Mouse (Mus musculus) mouse embryonic stem cell (cell line): ENCODE data around the gene Gtse1.

Experiments
- in situ Hi-C, 2 experiments: fragments of 300-500 bp; cut with MboI; formaldehyde crosslinking; loops; 1 replicate in 1 of 2; 3 replicates in 1 of 2; pipeline ENCODE4 v1.14.3; 2019 to 2020; ENCODE audit warnings: low sequenced_read_pairs in 2 of 2, low pct_unique_long_range_greater_than_20kb in 1 of 2, mixed read lengths in 1 of 2; ENCODE audit not compliant: unreplicated experiment in 1 of 2

Gene Gtse1

GRCm38 (mm10) chr15:85859490-85860031 is at the start of gene Gtse1:
Gtse1 (plus strand) TSS chr15:85859745.
- in situ Hi-C loops: loop anchor here in 1 of 2 experiments (25.0 kb wide), 1 partner anchor 247 kb away; no protein-coding TSS in a partner anchor

GRCm38 (mm10) chr15:85810462-85810805 is 49.1 kb upstream of the Gtse1 start:
- in situ Hi-C loops: no loop called here

DNA sequence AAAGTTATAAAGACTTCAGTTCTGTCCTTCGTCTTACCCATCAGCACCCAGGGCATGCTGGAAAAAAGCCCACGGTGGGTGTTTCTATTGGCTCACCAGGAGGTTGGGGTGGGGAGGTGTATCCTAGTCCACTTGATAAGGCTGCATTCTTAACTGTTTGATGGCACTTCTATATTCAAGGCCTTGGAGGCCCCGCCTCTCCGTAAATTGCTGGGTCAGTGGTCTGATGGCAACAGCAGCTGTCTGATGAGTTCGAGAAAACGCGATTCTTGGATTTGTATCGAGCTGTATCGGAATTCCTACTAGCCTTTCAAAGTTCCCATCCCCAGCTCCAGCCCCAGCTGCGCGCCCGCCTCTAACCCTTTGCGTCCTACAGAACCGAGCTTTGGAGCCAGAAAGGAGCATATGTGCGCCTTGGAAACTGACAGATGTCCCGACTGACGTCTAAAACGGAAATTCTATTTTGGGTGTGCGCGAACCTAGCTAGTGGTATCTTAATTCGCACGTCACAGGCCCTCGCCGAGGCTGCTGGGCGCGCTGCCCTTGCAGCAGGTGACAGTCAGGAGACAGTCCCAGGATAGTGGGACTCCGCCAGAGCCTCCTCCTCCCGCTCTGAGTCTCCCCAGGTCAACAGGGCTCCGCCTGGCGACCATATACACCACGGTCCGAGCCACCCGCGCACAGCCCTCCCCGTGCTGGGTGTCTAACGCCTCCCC is 48.6 kb upstream of the Gtse1 start:
- in situ Hi-C loops: no loop called here

DNA sequence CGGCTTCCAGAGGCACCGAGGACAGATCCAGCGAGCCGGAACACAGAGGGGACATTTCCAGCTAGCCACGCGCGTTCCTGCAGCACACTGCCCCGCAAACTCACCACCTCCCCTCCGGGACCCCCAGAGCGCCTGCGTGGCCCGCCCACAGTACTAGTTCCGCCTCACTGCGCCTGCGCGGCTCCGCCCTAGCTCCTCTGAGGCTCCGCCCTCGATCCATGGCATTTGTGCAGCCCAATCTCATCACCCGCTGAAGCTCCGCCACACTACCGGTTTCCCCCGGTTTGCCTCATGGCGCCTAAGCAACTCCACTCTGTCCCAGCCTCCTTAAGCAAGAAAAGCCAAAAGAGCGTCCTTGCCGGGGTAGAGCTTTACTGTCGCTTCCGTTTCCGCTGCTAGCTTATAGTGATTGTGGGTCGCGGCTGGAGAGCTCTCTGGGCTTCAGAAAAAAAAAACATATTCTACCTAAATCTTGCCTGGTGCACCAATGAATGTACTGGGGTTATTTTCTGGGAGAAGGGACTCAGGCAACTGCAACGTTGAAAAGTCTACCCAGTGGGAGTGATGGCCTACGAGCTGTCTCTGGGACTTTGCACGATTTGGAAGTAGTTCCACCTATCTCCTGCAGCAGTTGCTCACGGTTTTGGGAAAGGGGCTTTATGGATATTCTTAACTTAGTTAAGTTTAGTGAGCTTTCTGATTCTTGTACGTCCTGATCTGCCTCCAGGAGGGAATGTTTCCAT is 47.8 kb upstream of the Gtse1 start, which contains the start of gene Cdpf1:
Cdpf1 (minus strand) TSS at position 163 of the 743 bp plus-strand sequence.
- in situ Hi-C loops: no loop called here

DNA sequence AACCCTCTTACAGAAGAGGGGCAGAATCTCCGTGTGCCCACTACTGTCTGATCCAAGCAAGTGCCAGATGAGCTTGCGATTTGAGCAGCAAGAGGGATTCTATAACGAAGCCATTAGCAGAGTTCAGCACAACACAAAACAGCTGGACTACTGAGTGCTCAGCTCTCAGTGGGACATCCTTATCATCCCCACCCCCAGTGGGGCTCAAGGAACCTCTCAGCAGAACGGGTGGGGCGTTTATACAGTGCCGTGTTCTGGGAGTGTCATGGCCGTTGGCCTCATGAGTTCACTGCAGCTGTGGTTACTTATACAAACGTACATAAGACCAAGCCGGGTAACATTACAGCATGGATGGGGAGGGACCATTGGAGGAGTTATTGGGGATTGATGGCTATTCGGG is 46.1 kb upstream of the Gtse1 start:
- in situ Hi-C loops: no loop called here

- in situ Hi-C loops: no loop called here
Observed at GRCm38 (mm10) chr15:85821203-85822010, 38.1 kb upstream of the Gtse1 start, which contains the start of gene Pkdrej. Pkdrej (minus strand) TSS chr15:85821734.

DNA sequence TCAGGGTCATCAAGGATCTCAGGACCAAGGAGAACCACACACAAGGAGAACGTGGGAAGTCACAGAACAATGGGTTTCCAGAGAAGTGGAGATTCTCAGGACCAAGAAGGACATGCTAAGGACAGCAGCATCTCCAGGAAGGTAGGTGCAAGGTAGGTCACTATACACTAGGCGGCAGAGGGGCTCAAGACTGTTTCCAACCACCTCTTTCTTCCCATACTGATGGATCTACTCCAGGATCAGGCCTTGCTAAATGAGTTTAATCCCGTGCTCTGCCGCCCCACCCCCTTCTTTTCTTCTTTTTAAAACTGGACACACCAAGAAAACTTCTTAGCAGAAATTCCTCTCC is 37.6 kb upstream of the Gtse1 start:
- in situ Hi-C loops: no loop called here

DNA sequence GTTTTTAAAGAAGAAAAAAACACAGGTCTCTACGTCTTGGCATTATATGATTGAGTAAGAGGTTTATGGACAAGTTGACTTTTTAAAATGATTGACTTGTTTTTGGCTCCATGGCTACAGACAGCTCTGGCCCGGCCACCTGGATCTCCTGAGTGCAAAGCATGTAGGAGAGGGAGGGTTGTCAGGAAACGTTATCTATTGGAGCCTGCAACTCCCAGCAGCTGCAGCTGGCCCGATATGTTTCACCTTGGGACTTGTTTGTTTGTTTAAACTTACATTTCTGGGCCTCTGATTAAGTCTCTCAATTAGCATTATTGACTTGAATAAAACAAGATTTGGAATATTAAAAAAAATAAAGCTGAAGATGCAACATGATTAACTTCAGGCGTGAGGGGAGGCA is 32.9 kb upstream of the Gtse1 start:
- in situ Hi-C loops: no loop called here

DNA sequence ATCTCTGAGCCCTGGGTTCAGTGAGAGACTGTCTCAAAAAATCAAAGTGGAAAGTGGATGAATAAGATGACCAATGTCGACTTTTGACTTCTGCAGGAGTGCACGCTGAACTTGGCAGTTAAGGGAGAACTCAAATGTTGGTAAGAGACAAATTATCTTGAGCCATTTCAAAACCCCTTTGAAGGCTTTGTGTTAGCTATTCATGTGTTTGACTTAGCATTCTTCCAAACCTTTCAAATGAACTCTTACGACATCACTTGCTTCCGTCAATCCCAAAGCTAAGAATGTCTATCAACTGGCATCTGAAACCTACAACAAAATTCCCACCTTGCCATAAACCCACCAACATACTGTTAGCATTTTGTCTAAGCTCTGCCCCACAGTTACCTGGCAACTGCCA is 31.5 kb upstream of the Gtse1 start:
- in situ Hi-C loops: no loop called here

GRCm38 (mm10) chr15:85829470-85829869 is 30.1 kb upstream of the Gtse1 start:
- in situ Hi-C loops: no loop called here

DNA sequence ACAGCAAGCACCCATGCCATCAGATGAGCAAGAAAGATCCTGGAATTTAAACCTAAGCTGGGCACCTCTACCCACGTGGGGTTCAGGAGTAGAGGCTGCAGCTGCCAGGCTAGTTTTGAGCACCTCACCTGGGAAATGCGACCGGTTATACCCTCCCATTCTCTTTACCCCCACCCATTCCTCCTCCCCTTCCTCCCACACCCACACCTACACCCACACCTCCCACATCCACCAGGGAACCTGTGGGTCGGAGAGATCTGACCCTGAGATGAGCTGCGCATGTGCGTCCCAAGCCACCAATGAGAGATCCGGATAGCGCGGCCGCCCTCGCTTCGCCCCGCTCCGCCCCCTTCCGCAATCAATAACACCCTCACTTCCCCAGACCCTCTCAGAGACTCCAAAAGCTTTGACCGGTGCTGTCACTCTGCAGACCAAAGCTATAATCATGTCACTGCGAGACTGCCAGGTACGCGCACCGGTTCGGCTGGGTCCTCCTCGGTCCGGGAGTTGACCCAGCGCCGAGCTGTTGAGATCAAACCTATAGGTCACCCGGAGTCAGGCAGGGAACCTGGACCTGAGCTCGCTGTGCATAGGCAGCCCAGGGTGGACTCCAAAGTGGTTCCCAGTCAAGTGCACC is 27.5 kb upstream of the Gtse1 start, which contains the start of gene Ttc38:
Ttc38 (plus strand) TSS at position 353 of the 637 bp plus-strand sequence.
- in situ Hi-C loops: no loop called here

- in situ Hi-C loops: no loop called here
Observed at GRCm38 (mm10) chr15:85832599-85832998, 26.9 kb upstream of the Gtse1 start.

- in situ Hi-C loops: no loop called here
Observed at GRCm38 (mm10) chr15:85835335-85835734, 24.2 kb upstream of the Gtse1 start.

DNA sequence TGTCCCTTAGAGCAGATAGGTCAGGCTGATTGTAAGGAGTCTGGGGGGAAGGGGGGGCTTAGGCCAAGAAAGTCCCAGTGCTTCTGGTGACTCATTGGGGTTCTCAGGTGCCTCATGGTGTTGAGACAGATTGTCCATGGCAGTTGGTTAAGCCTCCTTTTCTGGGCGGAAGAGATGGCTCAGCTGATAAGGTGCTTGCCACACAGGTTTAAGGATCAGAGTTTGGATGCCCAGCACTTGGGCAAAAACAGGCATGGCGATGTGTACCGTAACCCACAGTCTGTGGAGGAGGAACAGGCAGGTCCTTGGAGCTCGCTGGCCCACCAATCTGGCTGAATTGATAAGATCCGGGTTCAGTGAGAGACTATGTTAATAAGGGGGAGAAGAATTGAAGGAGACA is 22.7 kb upstream of the Gtse1 start:
- in situ Hi-C loops: no loop called here

DNA sequence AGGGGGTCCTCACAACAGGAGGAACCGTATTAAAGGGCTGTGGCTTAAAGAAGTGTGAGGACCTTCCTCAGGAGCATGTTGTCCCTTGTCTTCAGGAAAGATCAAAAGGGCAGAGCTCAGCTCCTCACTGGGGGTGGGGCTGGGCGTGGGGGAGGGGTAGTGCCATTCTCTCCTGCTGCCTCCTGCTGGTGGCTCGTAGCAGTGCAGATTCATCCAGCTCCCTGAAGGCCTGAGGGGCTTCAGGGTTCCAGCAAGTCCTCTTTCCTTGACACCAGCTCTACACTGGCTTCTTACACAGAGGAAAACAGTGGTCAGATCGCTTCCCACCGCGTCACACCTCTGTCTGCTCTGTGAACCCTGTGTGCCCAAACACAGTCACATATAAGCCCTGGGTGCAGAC is 18.6 kb upstream of the Gtse1 start:
- in situ Hi-C loops: no loop called here

DNA sequence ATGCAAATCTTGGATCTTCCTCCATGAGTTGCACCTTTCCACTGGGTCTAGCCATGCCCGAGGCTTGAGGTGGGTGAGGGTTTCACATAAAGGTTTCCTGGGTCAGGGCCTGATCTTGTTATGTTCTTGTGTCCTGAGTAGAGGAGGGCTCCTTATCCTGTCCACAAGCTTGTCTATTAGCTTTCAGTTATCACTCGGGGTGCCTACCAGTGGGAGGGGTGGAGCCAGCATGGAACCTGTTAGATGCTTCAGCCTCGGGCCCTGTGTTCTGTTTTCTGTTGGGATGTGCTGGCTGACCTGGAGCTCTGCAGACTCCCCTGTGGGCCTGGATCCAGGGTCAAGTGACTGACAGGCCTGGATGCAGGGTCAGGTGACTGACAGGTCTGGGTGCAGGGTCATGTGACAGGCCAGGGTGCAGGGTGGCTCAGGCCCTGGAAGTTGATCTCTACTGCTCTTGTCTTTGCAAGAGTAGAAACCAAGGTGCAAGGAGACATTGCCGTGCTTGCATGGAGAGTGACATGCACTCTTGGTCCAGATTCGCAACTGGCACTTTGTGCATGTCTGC is 17.7 kb upstream of the Gtse1 start:
- in situ Hi-C loops: no loop called here

GRCm38 (mm10) chr15:85845071-85845470 is 14.5 kb upstream of the Gtse1 start:
- in situ Hi-C loops: no loop called here
